Mouse (Mus musculus) CH12.LX (cell line): ENCODE data around the gene Pomt2. TPM values are rescaled to one million over a fixed set of nuclear protein-coding genes. Genes with fewer than 3 reads are reported as not detected.

Experiments
- DNase-seq: peaks from one replicate; pipeline ENCODE4 v3.0.0-alpha.2; 2013; ENCODE audit errors: extremely low read depth
- H3K27ac ChIP-seq: 2 replicates; pipeline ENCODE4 v1.5.1; 2012; ENCODE audit warnings: low read depth, mild to moderate bottlenecking, control low read depth, moderate library complexity; ENCODE audit not compliant: insufficient read depth
- H3K27me3 ChIP-seq: replicated peaks from 2 replicates; pipeline ENCODE3; 2012; ENCODE audit warnings: inconsistent platforms
- H3K36me3 ChIP-seq, 2 experiments: replicated peaks in 1 of 2; 2 replicates each; pipeline versions ENCODE3 to v1.6.1; 2012; ENCODE audit warnings: inconsistent platforms in 1 of 2, low read length in 1 of 2, mild to moderate bottlenecking in 1 of 2, mixed read lengths in 1 of 2, moderate library complexity in 1 of 2; ENCODE audit not compliant: control insufficient read depth in 1 of 2, insufficient read depth in 1 of 2
- H3K4me1 ChIP-seq, 2 experiments: 2 replicates each; pipeline ENCODE4 v1.6.1; 2012; ENCODE audit warnings: inconsistent platforms in 1 of 2, moderate library complexity in 1 of 2; ENCODE audit not compliant: insufficient read depth in 2 of 2, control insufficient read depth in 1 of 2
- H3K4me2 ChIP-seq: 2 replicates; pipeline ENCODE4 v1.6.1; 2012; ENCODE audit warnings: low read depth, mild to moderate bottlenecking, control low read depth; ENCODE audit not compliant: poor library complexity, insufficient read depth, severe bottlenecking
- H3K4me3 ChIP-seq, 3 experiments: fragments of 150-350 bp in 1 of 3; sonication (generic) in 1 of 3; replicated peaks in 1 of 3; 2 replicates each; pipeline versions ENCODE3 to v1.5.1; 2011 to 2012; ENCODE audit warnings: low read depth in 2 of 3, low read length in 2 of 3, mild to moderate bottlenecking in 2 of 3, moderate library complexity in 2 of 3, control low read depth in 1 of 3, improper control_type of control experiment in 1 of 3, inconsistent platforms in 1 of 3, mixed read lengths in 1 of 3; ENCODE audit not compliant: poor library complexity in 1 of 3
- H3K79me2 ChIP-seq: replicated peaks from 2 replicates; pipeline ENCODE4 v1.6.1; 2012; ENCODE audit warnings: mild to moderate bottlenecking, moderate library complexity; ENCODE audit not compliant: control insufficient read depth, poor library complexity, insufficient read depth, severe bottlenecking; ENCODE audit errors: extremely low read depth
- H3K9ac ChIP-seq: 2 replicates; pipeline ENCODE4 v1.6.1; 2012; ENCODE audit warnings: low read depth, mild to moderate bottlenecking, control low read depth, moderate library complexity; ENCODE audit not compliant: insufficient read depth
- H3K9me3 ChIP-seq: replicated peaks from 2 replicates; pipeline ENCODE3; 2012; ENCODE audit warnings: low read length, inconsistent platforms, mixed read lengths
- BHLHE40 ChIP-seq: IDR thresholded peaks from 2 replicates; pipeline ENCODE4 v1.6.1; 2011; ENCODE audit warnings: mild to moderate bottlenecking, low read depth, low read length, improper control_type of control experiment
- E2F4 ChIP-seq: IDR thresholded peaks from 2 replicates; pipeline ENCODE4 v1.6.1; 2011; ENCODE audit warnings: low read depth, low read length, improper control_type of control experiment; ENCODE audit not compliant: insufficient replicate concordance
- ELF1 ChIP-seq: IDR thresholded peaks from 2 replicates; pipeline ENCODE4 v1.6.1; 2014; ENCODE audit warnings: low read depth, mild to moderate bottlenecking, inconsistent platforms, low read length, improper control_type of control experiment
- GABPA ChIP-seq: IDR thresholded peaks from 2 replicates; pipeline ENCODE4 v1.6.1; 2012; ENCODE audit warnings: low read depth, low read length, improper control_type of control experiment, inconsistent platforms; ENCODE audit not compliant: insufficient replicate concordance
- HCFC1 ChIP-seq: IDR thresholded peaks from 2 replicates; pipeline ENCODE4 v1.6.1; 2012; ENCODE audit warnings: low read depth, mild to moderate bottlenecking, inconsistent platforms, low read length, improper control_type of control experiment
- IRF4 ChIP-seq: IDR thresholded peaks from 2 replicates; pipeline ENCODE4 v1.6.1; 2014; ENCODE audit warnings: low read depth, mild to moderate bottlenecking, inconsistent platforms, low read length, improper control_type of control experiment
- MAX ChIP-seq: IDR thresholded peaks from 2 replicates; pipeline ENCODE4 v1.6.1; 2011; ENCODE audit warnings: low read length, improper control_type of control experiment
- NRF1 ChIP-seq: IDR thresholded peaks from 2 replicates; pipeline ENCODE4 v1.6.1; 2014; ENCODE audit warnings: low read depth, mild to moderate bottlenecking, inconsistent platforms, low read length, improper control_type of control experiment, moderate library complexity
- PAX5 ChIP-seq: IDR thresholded peaks from 2 replicates; pipeline ENCODE4 v1.6.1; 2012; ENCODE audit warnings: low read length, inconsistent platforms, mixed read lengths
- TBP ChIP-seq: conservative IDR thresholded peaks from 2 replicates; pipeline ENCODE4 v1.6.1; 2011; ENCODE audit warnings: low read depth, low read length, improper control_type of control experiment
- ZC3H11A ChIP-seq: IDR thresholded peaks from 2 replicates; pipeline ENCODE4 v1.6.1; 2012; ENCODE audit warnings: low read depth, mild to moderate bottlenecking, inconsistent platforms, low read length, improper control_type of control experiment
- ZKSCAN1 ChIP-seq: IDR thresholded peaks from 2 replicates; pipeline ENCODE4 v1.6.1; 2012; ENCODE audit warnings: low read depth, inconsistent platforms, low read length, improper control_type of control experiment, borderline replicate concordance
- dilution Hi-C: fragments of 300-500 bp; cut with MboI; formaldehyde crosslinking; loops from 2 replicates; pipeline ENCODE4 v1.14.3; 2020; ENCODE audit warnings: low sequenced_read_pairs; ENCODE audit not compliant: extremely low pct_unique_long_range_greater_than_20kb, extremely low pct_ligation_motif_present
- in situ Hi-C: fragments of 300-500 bp; cut with MboI; formaldehyde crosslinking; loops from 3 replicates; pipeline ENCODE4 v1.14.3; 2019; ENCODE audit warnings: low sequenced_read_pairs, low pct_ligation_motif_present, low pct_unique_long_range_greater_than_20kb, mixed read lengths
- polyA plus RNA-seq: library from polyadenylated mRNA; unstranded; fragments of >175 nt; gene quantifications from 2 replicates; pipeline ENCODE4 v1.2.1, GENCODE M21; 2012; ENCODE audit warnings: low read depth; ENCODE audit not compliant: insufficient read length
- total RNA-seq, 2 experiments: library from RNA; depleted of rRNA; stranded (reverse); fragments of 300-350 nt in 1 of 2; fragments of >200 nt in 1 of 2; gene quantifications; 2 replicates each; pipeline ENCODE4 v1.2.3; 2012 to 2014

Pomt2 gene
- total and polyA plus RNA-seq, 3 experiments, result 11.6 to 12.8 (median 11.7) TPM

GRCm38 (mm10) chr12:87138342-87138701 lies 9.4 kb downstream of the Pomt2 start:
- TF ChIP-seq IRF4 (no peak), NRF1 (no peak), TBP (no peak), PAX5 (no peak), HCFC1 (no peak)
- TF ChIP-seq, all 38 proteins: peak for 0

GRCm38 (mm10) chr12:87137439-87138341 lies 10.1 kb downstream of the Pomt2 start:
- in situ Hi-C loops, result no loop called here
- TF ChIP-seq ZKSCAN1 (no peak), BHLHE40 (no peak), E2F4 (no peak), ZC3H11A (no peak), TBP (no peak)
- peaks cover 8 to 35% of the 10 kb centered on the region in 2 experiments for H3K36me3 ChIP-seq
- no peaks in the 10 kb centered on the region for H3K79me2 ChIP-seq
- H3K9ac ChIP-seq, result no peak overlapping the region
- no peaks in the 10 kb centered on the region for H3K9me3 ChIP-seq
- peaks cover 0 to 3% of the 10 kb centered on the region in 2 experiments; a peak in 1 of 4 replicates for H3K4me1 ChIP-seq
- H3K27ac ChIP-seq, result no peak overlapping the region
- no peaks in the 10 kb centered on the region for H3K27me3 ChIP-seq
- no peak overlapping the region for H3K4me2 ChIP-seq
- H3K4me3 ChIP-seq, result no peak overlapping the region
- no peak for DNase-seq
- dilution Hi-C loops, result no loop called here

More at GRCm38 (mm10) chr12:87138342-87138701, 9.4 kb downstream of the Pomt2 start:
- H3K9me3 ChIP-seq, result no peaks in the 10 kb centered on the region
- H3K9ac ChIP-seq, result no peak overlapping the region
- peaks cover 8 to 31% of the 10 kb centered on the region in 2 experiments for H3K36me3 ChIP-seq
- no peak overlapping the region for H3K27ac ChIP-seq
- in situ Hi-C loops, result no loop called here
- no peak overlapping the region for H3K4me3 ChIP-seq
- H3K4me2 ChIP-seq, result no peak overlapping the region
- H3K4me1 ChIP-seq, result peaks cover 0 to 3% of the 10 kb centered on the region in 2 experiments; a peak in 1 of 4 replicates
- H3K79me2 ChIP-seq, result no peaks in the 10 kb centered on the region
- no peaks in the 10 kb centered on the region for H3K27me3 ChIP-seq
- dilution Hi-C loops, result no loop called here
- DNase-seq, result no peak

GRCm38 (mm10) chr12:87132784-87133183 lies 15.0 kb downstream of the Pomt2 start:
- DNase-seq, result no peak

More at GRCm38 (mm10) chr12:87132784-87133183, 15.0 kb downstream of the Pomt2 start:
- Histone ChIP-seq H3K4me1 (peaks cover 0 to 11% of the 10 kb centered on the region in 2 experiments; a peak in 2 of 4 replicates), H3K4me3 (no peak overlapping the region), H3K36me3 (peaks cover 12 to 70% of the 10 kb centered on the region in 2 experiments), H3K27me3 (no peaks in the 10 kb centered on the region), H3K9me3 (no peaks in the 10 kb centered on the region), H3K27ac (no peak overlapping the region), H3K79me2 (no peaks in the 10 kb centered on the region), H3K9ac (no peak overlapping the region), H3K4me2 (no peak overlapping the region)
- dilution Hi-C loops (no loop called here), in situ Hi-C loops (no loop called here)
- no peak for TF ChIP-seq NRF1
- no peak for TF ChIP-seq GABPA
- TF ChIP-seq ELF1, result no peak
- no peak for TF ChIP-seq MAX
